Mouse (Mus musculus) myocyte (in vitro differentiated cells): ENCODE measurements around the gene AC161166.1. TPM values are rescaled to one million over a fixed set of nuclear protein-coding genes. Genes with fewer than 3 reads are reported as not detected.

ENCODE experiments used
- H3K27me3 ChIP-seq: one replicate; pipeline ENCODE4 v1.6.1; 2011; ENCODE audit not compliant: control insufficient read depth, insufficient read depth, insufficient read length
- H3K36me3 ChIP-seq: one replicate; pipeline ENCODE4 v1.6.1; 2011; ENCODE audit not compliant: control insufficient read depth, insufficient read depth
- H3K4me2 ChIP-seq: one replicate; pipeline ENCODE4 v1.6.1; 2011; ENCODE audit warnings: low read depth, control low read depth
- H3K4me3 ChIP-seq: one replicate; pipeline ENCODE4 v1.5.1; 2011; ENCODE audit warnings: mild to moderate bottlenecking, control low read depth, moderate library complexity
- H3K79me2 ChIP-seq: one replicate; pipeline ENCODE4 v1.6.1; 2011; ENCODE audit not compliant: control insufficient read depth, insufficient read depth
- H3ac ChIP-seq: one replicate; pipeline ENCODE4 v1.6.1; 2011; ENCODE audit not compliant: control insufficient read depth, insufficient read length
- CEBPB ChIP-seq: IDR thresholded peaks from 2 replicates; pipeline ENCODE4 v1.6.1; 2011; ENCODE audit warnings: mild to moderate bottlenecking, moderate library complexity; ENCODE audit not compliant: poor library complexity, insufficient read depth, severe bottlenecking
- E2F4 ChIP-seq: IDR thresholded peaks from one replicate; pipeline ENCODE4 v1.6.1; 2011; ENCODE audit warnings: mild to moderate bottlenecking, control low read depth, moderate library complexity; ENCODE audit not compliant: insufficient read depth
- MAX ChIP-seq: IDR thresholded peaks from one replicate; pipeline ENCODE4 v1.6.1; 2011; ENCODE audit warnings: low read depth, mild to moderate bottlenecking, control low read depth
- MYOD1 ChIP-seq, 3 experiments: IDR thresholded peaks; one replicate each; pipeline ENCODE4 v1.6.1; 2011; ENCODE audit warnings: control low read depth in 2 of 3, low read depth in 2 of 3, mild to moderate bottlenecking in 2 of 3, moderate library complexity in 1 of 3; ENCODE audit not compliant: insufficient read length in 2 of 3, control insufficient read depth in 1 of 3
- MYOG ChIP-seq, 3 experiments: IDR thresholded peaks; one replicate each; pipeline ENCODE4 v1.6.1; 2011; ENCODE audit warnings: control low read depth in 2 of 3, low read depth in 2 of 3, mild to moderate bottlenecking in 2 of 3; ENCODE audit not compliant: insufficient read length in 2 of 3, control insufficient read depth in 1 of 3, insufficient read depth in 1 of 3
- POLR2A ChIP-seq: IDR thresholded peaks from one replicate; pipeline ENCODE4 v1.6.1; 2011; ENCODE audit warnings: low read depth, mild to moderate bottlenecking, control low read depth, moderate library complexity; ENCODE audit not compliant: insufficient read length
- POLR2AphosphoS2 ChIP-seq: IDR thresholded peaks from one replicate; pipeline ENCODE4 v1.6.1; 2011; ENCODE audit warnings: low read depth, control low read depth; ENCODE audit not compliant: insufficient read length
- REST ChIP-seq: IDR thresholded peaks from one replicate; pipeline ENCODE4 v1.6.1; 2011; ENCODE audit warnings: mild to moderate bottlenecking, control low read depth, moderate library complexity; ENCODE audit not compliant: insufficient read depth, insufficient read length
- SRF ChIP-seq: IDR thresholded peaks from one replicate; pipeline ENCODE4 v1.6.1; 2011; ENCODE audit warnings: low read depth; ENCODE audit not compliant: control insufficient read depth, insufficient read length
- TCF12 ChIP-seq: IDR thresholded peaks from one replicate; pipeline ENCODE4 v1.6.1; 2011; ENCODE audit warnings: mild to moderate bottlenecking, control low read depth; ENCODE audit not compliant: poor library complexity, insufficient read depth, severe bottlenecking
- TCF3 ChIP-seq: IDR thresholded peaks from one replicate; pipeline ENCODE4 v1.6.1; 2011; ENCODE audit warnings: low read depth, control low read depth; ENCODE audit not compliant: insufficient read length
- USF1 ChIP-seq: IDR thresholded peaks from one replicate; pipeline ENCODE4 v1.6.1; 2011; ENCODE audit warnings: low read depth, mild to moderate bottlenecking, control low read depth, moderate library complexity
- polyA plus RNA-seq: library from polyadenylated mRNA; unstranded; fragments of >200 nt; fragmentation: generic; extraction: Trizol; gene quantifications from one replicate; pipeline ENCODE4 v1.2.1, GENCODE M21; 2012; ENCODE audit warnings: missing spikeins

The AC161166.1 gene
- polyA plus RNA-seq, 1 experiment: 0.10 TPM

DNA sequence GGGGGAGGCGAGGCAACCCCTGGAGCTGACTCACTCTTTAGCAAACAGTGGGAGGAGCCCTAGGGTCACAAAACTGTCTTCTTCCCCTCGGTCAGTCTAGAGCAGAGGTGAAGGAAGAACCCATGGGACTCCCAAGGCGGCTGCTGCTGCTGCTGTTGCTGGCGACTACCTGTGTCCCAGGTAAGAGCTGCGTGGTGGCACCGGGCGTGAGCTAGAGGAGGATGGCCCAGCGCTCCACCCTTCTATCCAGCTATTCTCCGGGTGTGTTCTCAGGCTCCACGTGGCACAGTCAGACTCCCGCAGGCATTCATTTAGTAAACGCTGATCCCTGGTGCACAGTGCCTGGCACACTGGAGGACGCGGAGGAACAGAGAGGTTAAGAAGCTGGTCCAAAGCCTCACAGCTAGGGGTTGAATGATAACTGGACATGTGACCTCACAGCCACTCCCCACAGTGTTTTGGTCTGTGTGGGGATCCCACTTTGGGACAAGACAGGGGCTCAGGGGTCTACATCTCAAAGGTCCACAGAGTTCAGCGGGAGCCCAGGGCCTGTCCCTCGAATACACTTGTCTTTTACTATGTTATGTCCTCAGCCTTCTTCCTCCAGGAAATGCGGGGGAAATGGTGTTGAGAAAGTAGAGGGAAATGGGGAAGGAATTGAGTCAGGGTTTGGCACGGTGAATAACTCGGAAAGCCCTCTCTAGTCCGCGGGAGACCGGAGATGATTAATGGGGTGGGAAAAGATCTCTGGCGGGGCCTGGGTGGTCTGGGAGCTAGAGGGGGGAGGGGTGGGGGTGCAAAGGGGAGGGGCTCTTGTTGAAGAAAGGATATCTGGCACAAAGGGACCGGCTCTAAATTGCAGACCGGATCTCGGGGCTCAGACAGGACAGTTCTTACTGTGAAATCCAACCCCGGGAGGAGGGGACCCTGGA, 49.6 kb downstream of the AC161166.1 start, which contains the start of gene Plaur:
Plaur (plus strand) TSS at position 97 of the 932 bp plus-strand sequence.
- peak; percentile 69 for TF ChIP-seq USF1
- TF ChIP-seq E2F4: no peak
- no peak for TF ChIP-seq MYOG (IDR thresholded peaks at IDR 0.05; ENCODE audit: control insufficient read depth in 1 of 3, insufficient read depth in 1 of 3, insufficient read length in 2 of 3, low read depth in 2 of 3)
- no peak for TF ChIP-seq SRF
- TF ChIP-seq POLR2A: peak; percentile 89
- TF ChIP-seq MYOD1 (IDR thresholded peaks at IDR 0.05; ENCODE audit: control insufficient read depth in 1 of 3, insufficient read length in 2 of 3, low read depth in 2 of 3): no peak
- no peak for TF ChIP-seq TCF12
- no peak for TF ChIP-seq REST
- no peak for TF ChIP-seq CEBPB
- no peak for TF ChIP-seq TCF3
- TF ChIP-seq MAX: no peak
- TF ChIP-seq POLR2AphosphoS2: peak; percentile 24
- Histone ChIP-seq H3K27me3 (no peaks in the 10 kb centered on the region), H3K36me3 (peaks cover 6% of the 10 kb centered on the region), H3K4me2 (peak within 1 kb of the TSS; percentile 72), H3K79me2 (peaks cover 31% of the 10 kb centered on the region), H3ac (no peak within 1 kb of the TSS), H3K4me3 (peak within 1 kb of the TSS; percentile 89)

DNA sequence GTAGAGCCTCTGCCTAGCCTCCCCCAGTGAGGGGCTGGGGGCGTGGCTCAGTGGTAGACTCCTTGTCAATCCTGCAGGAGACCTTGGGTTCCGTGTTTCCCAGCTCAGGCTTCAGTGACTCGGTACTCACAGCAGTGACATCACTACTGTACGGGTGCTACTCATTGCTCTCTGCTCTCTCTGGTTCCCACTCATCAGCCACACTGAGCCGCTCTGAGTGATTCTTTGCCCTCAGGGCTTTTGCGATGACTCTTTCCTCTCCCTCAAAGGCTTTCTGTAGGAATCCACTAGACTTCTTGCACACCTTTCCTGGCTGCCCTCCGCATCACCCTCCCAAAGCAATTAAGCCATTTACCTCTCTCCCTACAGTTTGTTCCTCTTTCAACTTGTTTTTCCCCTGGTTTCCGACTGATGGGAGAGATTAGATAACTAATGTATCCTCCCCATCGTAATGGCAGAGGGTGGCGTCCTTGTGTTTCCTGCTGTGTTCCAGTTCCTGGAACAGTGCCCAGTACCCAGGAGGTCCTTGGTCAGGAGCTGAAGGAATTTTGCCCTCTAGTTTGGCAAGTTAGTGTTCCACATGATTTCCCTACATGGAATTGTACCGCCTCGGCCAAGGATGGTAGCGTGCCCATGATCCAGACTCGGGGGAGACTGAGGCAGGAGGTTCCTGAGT, 50.7 kb downstream of the AC161166.1 start:
- Histone ChIP-seq H3K4me2 (peak overlapping the region; percentile 68), H3K27me3 (no peaks in the 10 kb centered on the region), H3ac (no peak overlapping the region), H3K79me2 (peaks cover 31% of the 10 kb centered on the region), H3K4me3 (peak overlapping the region; percentile 89), H3K36me3 (peaks cover 6% of the 10 kb centered on the region)
- TF ChIP-seq CEBPB: no peak
- no peak for TF ChIP-seq USF1
- no peak for TF ChIP-seq MYOG (IDR thresholded peaks at IDR 0.05; ENCODE audit: control insufficient read depth in 1 of 3, insufficient read depth in 1 of 3, insufficient read length in 2 of 3, low read depth in 2 of 3)
- no peak for TF ChIP-seq MYOD1 (IDR thresholded peaks at IDR 0.05; ENCODE audit: control insufficient read depth in 1 of 3, insufficient read length in 2 of 3, low read depth in 2 of 3)
- TF ChIP-seq TCF3: no peak
- no peak for TF ChIP-seq MAX
- no peak for TF ChIP-seq TCF12
- no peak for TF ChIP-seq SRF
- no peak for TF ChIP-seq REST
- no peak for TF ChIP-seq E2F4

Other genes with a start within 250 kb of the AC161166.1 start
- gene Zfp93, start 242.0 kb downstream of the AC161166.1 start, polyA plus RNA-seq: 1.4 TPM
- gene Zfp61, start 211.2 kb downstream of the AC161166.1 start, polyA plus RNA-seq: 4.3 TPM
- gene Zfp94, start 195.8 kb downstream of the AC161166.1 start, polyA plus RNA-seq: 2.1 TPM
- 0.05 TPM for gene Tescl, start 178.5 kb downstream of the AC161166.1 start, polyA plus RNA-seq
- gene Lypd5, start 163.3 kb downstream of the AC161166.1 start, polyA plus RNA-seq: not detected
- gene Kcnn4, start 142.2 kb downstream of the AC161166.1 start, polyA plus RNA-seq: 37.4 TPM
- gene Smg9, start 112.8 kb downstream of the AC161166.1 start, polyA plus RNA-seq: 17.4 TPM
- 0.32 TPM for gene Irgc1, start 60.2 kb downstream of the AC161166.1 start, polyA plus RNA-seq
- 32.5 TPM for gene Plaur, start 50.0 kb downstream of the AC161166.1 start, polyA plus RNA-seq
- 54.4 TPM for gene Cadm4, start 30.4 kb downstream of the AC161166.1 start, polyA plus RNA-seq
- 30.0 TPM for gene Zfp428, start 5.4 kb downstream of the AC161166.1 start, polyA plus RNA-seq
- gene Irgq, start 18.2 kb upstream of the AC161166.1 start, polyA plus RNA-seq: 17.4 TPM
- 0.17 TPM for gene Pinlyp, start 33.7 kb upstream of the AC161166.1 start, polyA plus RNA-seq
- 32.7 TPM for gene Xrcc1, start 33.8 kb upstream of the AC161166.1 start, polyA plus RNA-seq
- gene Ethe1, start 75.1 kb upstream of the AC161166.1 start, polyA plus RNA-seq: 34.7 TPM
- 0.12 TPM for gene Zfp575, start 75.2 kb upstream of the AC161166.1 start, polyA plus RNA-seq
- 11.5 TPM for gene Phldb3, start 98.3 kb upstream of the AC161166.1 start, polyA plus RNA-seq
- not detected for gene Lypd3, start 124.1 kb upstream of the AC161166.1 start, polyA plus RNA-seq
- gene Tex101, start 164.2 kb upstream of the AC161166.1 start, polyA plus RNA-seq: not detected
- not detected for gene BC049730, start 196.8 kb upstream of the AC161166.1 start, polyA plus RNA-seq
- not detected for gene Gm4763, start 214.5 kb upstream of the AC161166.1 start, polyA plus RNA-seq
- gene Cd177, start 247.9 kb upstream of the AC161166.1 start, polyA plus RNA-seq: not detected